Mouse (Mus musculus): ENCODE measurements around the gene Spink8. TPM values are rescaled to one million over a fixed set of nuclear protein-coding genes. Genes with fewer than 3 reads are reported as not detected.
A peak's percentile ranks its signal among the peaks of the same experiment; 100 is the strongest.

The Spink8 gene
- total RNA-seq, 4 experiments from 2014 or later: not detected

DNA sequence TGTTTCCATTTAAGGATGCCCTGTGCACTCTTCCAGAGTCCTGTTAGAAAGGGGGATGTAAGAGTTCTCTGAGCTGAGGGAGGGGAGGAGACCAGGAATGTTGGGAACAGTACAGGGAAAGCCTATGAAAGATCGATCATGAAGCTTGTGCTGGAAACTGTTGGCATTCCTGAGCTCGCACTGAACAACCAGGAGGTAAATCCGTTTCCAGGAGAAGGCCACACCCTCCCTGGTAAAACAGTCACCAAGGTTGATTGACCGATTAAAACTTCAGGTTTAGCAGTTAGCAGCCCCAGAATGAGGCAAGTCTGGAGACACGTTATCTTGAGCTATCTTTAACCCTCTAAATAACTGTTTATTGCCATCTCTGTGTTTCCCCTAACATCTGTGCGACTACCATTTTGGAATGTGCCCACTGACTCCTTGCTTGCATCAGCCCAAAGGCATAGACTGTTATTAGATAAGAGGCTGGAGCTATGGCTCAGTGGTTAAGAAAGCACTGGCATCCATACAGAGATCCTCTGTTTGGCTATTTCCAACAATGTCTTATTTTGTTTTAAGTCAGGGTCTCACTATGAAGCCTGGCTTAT is 59.0 kb downstream of the Spink8 start:
- DNase-seq (ENCODE audit: low spot score in 2 of 2): no peak

DNA sequence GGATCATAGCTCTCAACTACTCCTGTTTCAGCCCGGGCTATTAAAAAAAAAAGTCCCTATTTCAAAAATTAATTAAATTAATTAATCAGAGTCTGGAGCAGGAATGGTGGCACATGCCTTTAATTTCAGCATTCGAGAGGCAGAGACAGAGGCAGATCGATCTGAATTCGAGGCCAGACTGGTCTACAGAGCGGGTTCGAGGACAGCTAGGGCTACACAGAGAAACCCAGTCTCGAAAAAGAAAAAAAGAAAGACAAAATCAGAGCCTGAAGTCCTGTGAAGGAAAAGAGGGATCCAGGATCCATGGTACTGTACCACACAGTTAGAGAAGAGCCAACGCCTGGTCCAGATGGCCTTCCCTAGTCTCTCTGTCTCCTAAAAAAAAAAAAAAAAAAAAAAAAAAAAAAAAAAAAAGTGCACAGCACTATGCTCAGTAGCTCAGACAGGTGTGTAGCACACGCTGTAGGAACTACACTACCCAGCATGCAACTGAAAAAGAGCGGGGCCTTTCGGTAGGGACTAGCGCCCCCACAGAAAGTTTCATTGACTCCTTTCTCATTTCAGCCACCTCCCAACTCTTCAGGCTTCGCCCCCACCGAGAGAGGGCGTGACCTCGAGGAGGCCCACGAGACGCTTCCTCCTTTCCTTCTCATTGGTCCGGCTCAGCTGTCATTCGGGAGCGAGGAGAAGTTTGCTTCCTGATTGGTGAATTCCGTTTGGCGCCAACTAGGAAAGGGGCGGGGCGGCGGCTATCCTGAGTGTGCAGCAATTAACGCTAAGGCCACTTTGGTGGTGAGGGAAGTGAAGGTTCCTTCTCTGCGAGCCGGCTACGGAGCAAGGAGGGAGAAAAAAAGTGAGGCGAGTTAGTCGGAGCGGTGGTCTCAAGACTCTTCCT is 63.0 kb downstream of the Spink8 start, which contains the start of gene Cdc25a:
TSS of gene Cdc25a (plus strand) at position 783 of the 895 bp plus-strand sequence.
- peak; percentile 96 to 97 for DNase-seq (ENCODE audit: low spot score in 2 of 2)

DNA sequence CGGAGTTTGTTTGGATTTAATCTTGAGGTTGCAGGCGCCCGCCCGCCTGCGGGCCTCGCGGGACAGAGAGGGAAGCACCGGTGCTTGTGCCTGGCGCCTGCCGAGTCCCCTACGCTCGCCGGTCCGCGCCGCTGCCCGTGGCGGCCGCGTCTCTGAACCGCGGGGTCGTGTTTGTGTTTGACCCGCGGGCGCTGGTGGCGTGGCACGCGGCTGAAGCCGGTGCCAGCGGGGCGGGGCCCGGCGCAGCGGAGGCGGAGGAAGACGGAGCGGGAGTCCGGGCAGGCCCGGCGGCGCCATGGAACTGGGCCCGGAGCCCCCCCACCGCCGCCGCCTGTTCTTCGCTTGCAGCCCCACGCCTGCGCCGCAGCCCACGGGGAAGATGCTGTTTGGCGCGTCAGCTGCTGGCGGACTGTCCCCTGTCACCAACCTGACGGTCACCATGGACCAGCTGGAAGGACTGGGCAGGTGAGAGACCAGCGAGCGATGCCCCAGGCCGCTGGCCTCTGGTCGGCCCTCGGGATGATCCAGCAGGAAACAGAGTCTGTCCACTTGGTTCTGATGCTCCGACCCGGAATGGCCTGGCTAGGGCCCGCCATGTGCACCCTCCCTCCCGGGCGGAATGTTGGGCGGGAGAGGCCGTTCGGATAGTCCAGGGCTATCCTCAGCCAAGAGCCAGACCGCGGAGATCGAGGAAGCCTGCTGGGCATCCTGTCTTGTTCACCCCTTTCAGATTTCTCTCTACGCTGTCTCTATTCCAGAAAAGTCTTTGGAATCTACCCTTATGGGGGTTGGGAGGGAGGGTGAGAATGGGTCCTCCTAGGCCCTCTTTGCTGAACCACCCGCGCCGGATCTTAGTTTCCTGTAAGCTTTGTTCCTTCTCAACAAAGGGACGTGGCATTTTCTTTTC is 63.9 kb downstream of the Spink8 start:
- DNase-seq (ENCODE audit: low spot score in 2 of 2): peak; percentile 24 to 37

Other genes with a start within 250 kb of the Spink8 start
- not detected for gene Fbxw15, start 244.0 kb upstream of the Spink8 start, total RNA-seq (2022)
- gene Fbxw24, start 186.2 kb upstream of the Spink8 start, total RNA-seq (2022): not detected
- gene Fbxw25, start 147.6 kb upstream of the Spink8 start, total RNA-seq (2022): not detected
- not detected for gene Fbxw18, start 109.6 kb upstream of the Spink8 start, total RNA-seq (2022)
- gene Fbxw26, start 66.2 kb upstream of the Spink8 start, total RNA-seq (2022): not detected
- gene Fbxw27, start 21.6 kb upstream of the Spink8 start, total RNA-seq (2022): not detected
- gene Nme6, start 20.5 kb downstream of the Spink8 start, total RNA-seq (2022): 10 to 100 TPM; 29.2 to 35.4 (median 33.5) TPM
- gene Camp, start 37.3 kb downstream of the Spink8 start, total RNA-seq (2022): not detected
- 1 to 10 TPM; 4.1 to 5.7 (median 4.6) TPM for gene Cdc25a, start 63.3 kb downstream of the Spink8 start, total RNA-seq (2022)
- gene Map4, start 119.2 kb downstream of the Spink8 start, total RNA-seq (2022): 100 to 1,000 TPM; 475 to 623 (median 599) TPM